Mouse (Mus musculus): ENCODE data around the gene Tmem94. TPM values are rescaled to one million over a fixed set of nuclear protein-coding genes. Genes with fewer than 3 reads are reported as not detected.

The Tmem94 gene
- total RNA-seq, 2 experiments from 2014 or later = 37.8 to 42.3 TPM

DNA sequence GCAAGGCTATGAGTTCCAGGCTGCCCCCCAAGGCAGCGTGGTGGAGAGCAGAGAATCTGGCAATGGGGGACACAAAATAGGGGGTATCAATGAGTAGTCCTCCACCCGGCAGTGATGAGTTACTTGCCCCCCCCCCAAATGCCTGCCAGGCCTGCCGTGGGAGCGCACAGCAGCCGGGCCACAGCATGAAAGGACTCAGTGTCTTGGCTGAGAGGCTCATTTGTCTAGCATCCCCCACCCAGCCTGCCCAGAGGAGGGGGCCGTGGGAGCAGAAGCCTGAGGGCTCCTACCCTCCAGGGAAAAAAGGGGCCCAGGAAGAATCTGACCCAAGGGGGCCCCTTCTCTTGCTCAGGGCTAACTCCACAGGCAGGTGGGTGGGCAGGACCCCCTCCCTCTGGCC is 42.1 kb downstream of the Tmem94 start:
- peak in 1 of 2 experiments; percentile 38 for DNase-seq (ENCODE audit: low spot score in 2 of 2)

DNA sequence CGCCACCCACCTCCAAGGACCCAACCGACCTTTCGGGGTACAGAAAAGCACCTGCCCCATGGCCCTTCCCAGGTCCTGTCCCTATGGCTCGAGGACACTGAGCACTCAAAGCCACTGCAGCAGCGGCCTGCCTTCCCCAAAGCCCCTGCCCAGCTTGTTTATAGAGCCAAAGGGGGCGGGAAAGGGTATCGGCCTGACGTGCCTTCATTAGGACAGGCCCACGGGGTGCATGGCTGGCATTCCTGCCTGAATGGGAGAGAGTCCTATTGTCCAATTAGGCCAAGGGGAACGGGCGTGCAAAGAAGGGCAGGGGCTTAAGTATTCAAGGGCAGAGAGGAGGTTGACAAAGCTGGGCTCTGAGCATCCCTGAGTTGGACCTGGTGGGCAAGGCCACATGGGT is 42.7 kb downstream of the Tmem94 start:
- DNase-seq (ENCODE audit: low spot score in 2 of 2) = no peak

DNA sequence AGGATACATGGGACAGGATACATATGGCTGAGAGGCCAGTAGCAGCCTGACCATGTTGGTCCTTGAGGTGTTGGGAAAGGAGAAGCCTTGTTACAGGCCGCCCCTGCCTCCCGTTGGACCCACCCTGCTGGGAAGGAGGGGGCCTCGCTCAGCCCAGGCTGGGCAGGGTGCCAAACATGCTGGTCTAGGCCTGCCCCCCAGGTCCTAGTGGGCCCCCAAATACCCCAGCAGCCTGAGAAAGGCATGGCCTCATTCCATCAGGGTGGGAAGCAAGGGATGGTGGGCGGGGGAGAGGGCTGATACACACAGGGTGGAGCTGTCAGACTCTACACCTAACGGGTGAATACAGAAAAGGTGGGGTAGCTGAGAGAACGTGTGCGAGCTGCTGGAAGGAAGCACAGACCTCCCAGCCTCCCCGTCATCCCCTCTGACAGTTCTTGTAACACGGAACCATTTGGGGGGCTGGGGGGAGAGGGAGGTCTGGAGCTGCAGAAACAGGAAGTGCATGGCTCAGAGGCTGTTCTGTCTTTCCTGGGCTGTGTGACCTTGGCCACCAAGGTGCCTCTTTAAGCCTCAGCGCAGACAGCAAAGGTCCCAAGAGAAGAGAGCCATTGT is 43.6 kb downstream of the Tmem94 start:
- no peak for DNase-seq (ENCODE audit: low spot score in 2 of 2)

DNA sequence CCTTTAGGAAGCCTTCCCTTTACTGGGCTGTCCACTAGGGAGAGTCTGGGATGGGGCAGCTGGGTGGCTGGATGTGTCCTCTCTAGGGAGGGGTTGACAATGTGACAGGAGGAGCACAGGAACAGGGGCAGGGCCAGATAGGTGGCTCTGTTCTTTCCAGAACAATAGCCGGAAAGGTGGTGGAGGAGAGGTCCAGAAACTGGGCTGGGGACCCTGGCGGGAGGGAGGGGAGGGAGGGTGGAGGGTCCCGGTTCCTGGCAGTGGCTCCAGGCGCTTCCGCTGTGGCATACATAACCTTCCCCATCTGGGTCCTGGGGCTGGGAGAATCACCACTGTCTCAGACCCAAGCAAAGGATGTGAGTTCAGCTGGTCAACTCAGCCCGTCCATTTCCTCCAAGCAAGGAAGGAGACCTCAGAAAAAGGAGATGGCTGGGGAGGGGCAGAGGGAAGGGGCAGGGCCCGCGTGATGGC is 44.1 kb downstream of the Tmem94 start:
- DNase-seq (ENCODE audit: low spot score in 2 of 2) = no peak

- no peak for DNase-seq (ENCODE audit: low spot score in 2 of 2)
These were observed 45.1 kb downstream of the Tmem94 start for GRCm38 (mm10) chr11:115810377-115810776.

GRCm38 (mm10) chr11:115811381-115812093 is 46.3 kb downstream of the Tmem94 start:
- no peak for DNase-seq (ENCODE audit: low spot score in 2 of 2)

DNA sequence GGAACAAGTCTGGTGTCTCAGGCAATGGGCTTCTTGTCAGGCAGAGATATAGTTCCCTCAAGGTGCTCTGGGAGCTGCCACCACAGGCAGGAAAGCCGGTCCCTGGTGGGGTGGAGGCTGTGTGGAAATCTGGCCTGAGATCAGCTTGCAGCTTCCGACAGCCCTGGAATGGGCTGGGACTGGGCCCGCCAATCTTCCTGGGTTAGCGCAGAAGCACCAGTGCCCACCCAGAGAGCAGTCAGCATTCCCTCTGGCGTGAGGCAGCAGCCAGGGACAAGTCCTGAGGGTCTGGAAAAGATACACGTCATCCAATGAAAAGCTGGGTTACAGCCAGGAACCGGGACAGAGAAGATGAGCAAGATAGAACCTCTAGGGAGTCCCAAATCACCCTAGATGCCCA is 46.9 kb downstream of the Tmem94 start:
- no peak for DNase-seq (ENCODE audit: low spot score in 2 of 2)

GRCm38 (mm10) chr11:115812533-115813420 is 47.5 kb downstream of the Tmem94 start:
- DNase-seq (ENCODE audit: low spot score in 2 of 2) = no peak

DNA sequence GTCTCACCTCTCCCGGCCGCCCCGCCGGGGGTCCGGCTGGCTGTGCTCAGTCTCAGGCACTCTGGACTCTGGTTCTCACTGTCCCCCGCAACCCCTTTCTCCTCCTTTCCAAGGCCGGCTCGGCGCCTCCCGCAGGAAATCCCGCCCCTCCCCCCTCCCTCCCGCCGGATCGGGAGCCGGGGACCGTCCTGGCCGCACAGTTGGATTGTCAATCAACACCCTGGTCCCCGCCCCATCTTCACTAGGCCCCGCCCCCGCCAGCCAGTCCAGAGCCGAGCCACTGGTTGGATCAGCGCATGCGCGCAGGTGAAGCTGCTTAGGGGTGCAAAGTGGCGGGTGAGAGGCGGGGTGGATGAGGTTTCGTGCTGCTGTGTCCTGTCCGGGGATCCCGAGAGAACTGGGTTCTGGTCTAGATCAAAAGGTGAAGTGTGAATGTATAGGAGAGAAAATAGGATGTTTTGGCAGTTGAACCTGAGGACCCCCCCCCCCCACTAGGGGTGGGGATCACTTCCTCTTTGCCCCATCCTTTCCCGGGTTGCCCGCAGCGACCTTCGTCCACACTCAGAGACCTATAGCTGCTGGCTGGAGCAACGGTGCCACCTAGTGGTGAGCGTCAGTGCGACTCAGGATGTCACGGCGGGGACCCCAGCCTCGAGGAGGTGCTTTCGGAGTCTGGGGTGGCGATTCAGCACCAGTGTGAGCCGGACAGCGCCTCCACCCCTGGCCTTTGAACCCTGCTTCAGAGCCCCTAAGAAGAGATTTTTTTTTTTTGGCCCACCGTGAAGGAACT is 48.5 kb downstream of the Tmem94 start, which contains the start of gene Caskin2:
Caskin2 (minus strand) TSS at position 133 of the 790 bp plus-strand sequence.
- DNase-seq (ENCODE audit: low spot score in 2 of 2) = peak; percentile 91 to 93

- DNase-seq (ENCODE audit: low spot score in 2 of 2) = peak; percentile 78 to 83
These were observed 49.6 kb downstream of the Tmem94 start, which contains the start of gene Tsen54 for GRCm38 (mm10) chr11:115814605-115815450. TSS of gene Tsen54 (plus strand) at chr11:115814724.

DNA sequence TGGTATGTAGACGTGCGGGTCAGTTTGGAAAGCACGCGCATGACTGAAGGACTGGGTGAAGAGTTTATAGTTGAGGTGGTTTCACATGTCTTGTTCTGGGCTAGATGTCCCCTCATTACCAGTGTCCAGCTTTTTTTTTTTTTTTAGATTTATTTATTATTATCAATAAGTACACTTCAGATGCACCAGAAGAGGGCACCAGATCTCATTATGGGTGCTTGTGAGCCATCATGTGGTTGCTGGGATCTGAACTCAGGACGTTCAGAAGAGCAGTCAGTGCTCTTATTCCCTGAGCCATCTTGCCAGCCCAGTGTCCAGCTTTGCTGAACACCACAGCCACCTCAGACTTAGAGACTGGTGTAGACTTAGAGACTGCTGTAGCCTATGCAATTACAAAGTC is 52.1 kb downstream of the Tmem94 start:
- no peak for DNase-seq (ENCODE audit: low spot score in 2 of 2)

- no peak for DNase-seq (ENCODE audit: low spot score in 2 of 2)
These were observed 54.8 kb downstream of the Tmem94 start for GRCm38 (mm10) chr11:115819915-115820623.

DNA sequence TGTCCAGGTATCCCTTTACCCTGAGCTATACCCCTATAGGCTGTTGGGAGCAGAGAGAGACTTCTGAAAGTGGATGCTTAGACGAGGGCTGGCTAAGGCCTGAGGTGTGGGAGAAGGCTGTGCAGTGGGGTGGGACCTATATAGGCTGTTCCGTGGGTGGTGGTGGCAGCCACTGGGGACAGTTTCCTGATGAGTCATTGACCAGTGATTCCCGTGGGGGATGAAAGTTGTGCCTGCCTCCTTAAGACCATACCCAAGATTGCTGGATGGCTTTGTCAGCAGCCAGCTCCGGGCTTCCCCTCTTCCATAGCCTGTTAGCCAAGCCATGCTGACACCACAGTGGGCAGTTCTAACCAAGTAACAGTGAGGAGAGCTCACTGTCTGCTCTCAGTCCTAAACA is 55.8 kb downstream of the Tmem94 start:
- DNase-seq (ENCODE audit: low spot score in 2 of 2) = no peak

DNA sequence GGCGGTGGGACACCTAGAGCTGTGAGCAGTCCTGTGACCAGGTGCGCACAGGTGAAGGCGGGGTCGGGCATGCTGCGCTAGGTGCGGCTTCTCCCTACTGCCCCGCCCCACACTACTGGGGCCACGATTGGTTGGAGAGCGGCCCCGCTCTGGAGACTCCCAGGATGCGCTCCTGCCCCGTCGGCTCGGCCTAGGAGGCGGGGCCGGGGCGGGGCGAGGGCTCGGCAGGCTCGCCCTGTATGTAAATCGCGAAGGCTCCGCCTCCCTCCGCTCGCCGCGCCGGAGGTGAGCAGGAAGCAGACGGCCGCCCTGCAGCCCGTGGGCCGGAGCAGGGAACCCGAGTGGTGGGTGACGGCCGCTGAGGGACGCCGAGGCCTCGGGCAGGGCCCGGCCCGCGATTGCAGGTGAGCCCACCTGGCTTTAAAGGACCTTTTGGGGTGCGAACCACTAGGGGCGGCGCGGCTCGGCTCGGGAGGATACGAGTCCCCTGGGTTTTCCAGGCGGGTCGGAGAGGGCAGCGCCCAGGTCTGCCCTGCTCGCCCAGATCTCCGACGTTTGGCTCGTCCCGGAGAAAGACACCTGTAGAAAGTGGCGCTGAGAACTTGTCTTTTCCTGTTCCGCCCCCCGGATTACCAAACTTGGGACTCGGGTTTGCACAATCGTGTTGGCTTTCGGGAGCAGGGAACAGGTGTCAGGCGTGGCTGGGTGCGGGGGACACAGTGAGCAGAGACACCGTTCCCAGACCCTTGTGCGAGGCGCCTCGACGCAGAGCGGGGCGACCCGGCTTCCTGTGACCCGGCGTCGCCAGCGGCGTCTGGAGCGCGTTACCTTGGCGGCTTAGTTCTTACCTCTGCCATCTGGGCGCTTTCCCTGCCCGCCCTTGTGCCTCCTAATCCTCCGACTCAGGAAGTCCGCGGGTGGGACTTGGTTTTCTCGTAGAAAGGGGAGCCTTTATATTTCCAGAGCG is 58.8 kb downstream of the Tmem94 start, which contains the start of gene Llgl2:
Llgl2 (plus strand) TSS at position 276 of the 967 bp plus-strand sequence.
- DNase-seq (ENCODE audit: low spot score in 2 of 2) = peak in 1 of 2 experiments; percentile 44

- DNase-seq (ENCODE audit: low spot score in 2 of 2) = no peak
These were observed 59.6 kb downstream of the Tmem94 start for GRCm38 (mm10) chr11:115824813-115825212.

GRCm38 (mm10) chr11:115826487-115826886 is 61.3 kb downstream of the Tmem94 start:
- no peak for DNase-seq (ENCODE audit: low spot score in 2 of 2)

DNA sequence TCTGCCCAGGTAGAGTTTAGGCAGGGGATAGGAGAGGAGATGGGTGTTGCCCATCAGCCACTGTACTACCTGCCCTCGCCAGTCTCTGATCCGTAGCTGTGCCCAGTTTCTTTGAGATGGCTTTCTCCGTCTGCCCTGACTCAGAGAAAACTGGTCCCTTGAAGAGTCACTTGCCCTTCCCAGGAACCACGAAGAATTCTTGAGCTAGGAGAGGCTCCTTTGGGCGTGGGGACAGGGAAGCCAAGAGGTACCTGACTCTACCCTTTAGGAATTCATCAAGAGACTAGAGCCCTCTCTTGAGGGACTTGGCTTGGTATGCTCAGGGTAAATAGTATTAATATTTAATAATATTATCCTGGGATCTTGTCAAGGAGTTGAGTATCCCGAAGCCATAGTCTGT is 62.4 kb downstream of the Tmem94 start:
- DNase-seq (ENCODE audit: low spot score in 2 of 2) = no peak

GRCm38 (mm10) chr11:115829036-115829435 is 63.8 kb downstream of the Tmem94 start:
- no peak for DNase-seq (ENCODE audit: low spot score in 2 of 2)
